Mouse (Mus musculus) kidney, postnatal 10 days (tissue): ENCODE data around the gene Ndst2.
"Not testable (repeated sequence)": the region's sequence is repeated elsewhere in the genome, so short reads cannot be mapped to it uniquely, and the experiment has no call there.

Source experiments
- DNase-seq: peaks from one replicate; pipeline ENCODE4 v3.0.0; 2021; ENCODE audit warnings: mixed read lengths

Ndst2 gene

DNA sequence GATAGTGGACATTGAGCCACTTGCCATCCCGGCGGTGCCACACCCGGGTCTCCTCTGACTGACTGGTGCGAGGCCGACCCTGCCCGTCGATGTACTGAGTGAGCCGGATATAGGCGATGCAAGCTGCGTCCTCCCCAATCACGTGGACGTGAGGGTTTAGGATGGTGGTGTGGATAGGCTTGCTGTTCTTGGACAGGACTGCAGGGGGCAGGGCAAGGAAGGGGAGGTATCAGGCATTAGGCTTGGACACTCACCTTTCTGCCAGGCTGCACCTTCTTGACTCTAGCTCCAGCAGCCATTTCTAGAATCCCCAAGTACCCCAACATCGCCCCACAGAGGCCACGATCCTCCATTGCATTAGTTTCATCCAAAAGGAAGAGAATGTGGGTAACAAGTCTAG lies 2.9 kb upstream of the Ndst2 start:
- DNase-seq = peak; percentile 75

DNA sequence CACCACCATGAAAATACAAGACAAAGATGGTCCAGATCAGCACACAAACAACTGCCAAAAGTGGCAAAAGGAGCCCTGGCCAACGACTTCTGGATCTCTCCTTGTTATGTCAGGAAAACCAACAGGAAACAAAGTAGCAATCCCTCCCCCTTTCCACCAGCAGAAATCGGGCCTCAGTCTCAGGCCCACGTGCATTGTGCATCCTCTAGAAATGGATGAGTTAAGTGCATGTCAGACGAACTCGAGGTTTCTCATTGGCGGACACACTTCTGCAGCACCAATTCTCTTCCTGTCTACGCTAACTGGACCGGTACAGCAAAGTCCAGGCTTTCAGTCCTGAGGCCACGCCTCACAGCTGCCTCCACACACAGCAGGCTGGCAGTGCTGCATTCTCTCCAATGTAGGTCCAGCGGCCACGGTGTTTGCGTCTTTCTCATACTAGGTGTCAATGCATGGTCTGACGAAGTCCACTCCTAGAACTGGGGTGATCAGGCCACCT lies 1.6 kb upstream of the Ndst2 start:
- DNase-seq = no peak

DNA sequence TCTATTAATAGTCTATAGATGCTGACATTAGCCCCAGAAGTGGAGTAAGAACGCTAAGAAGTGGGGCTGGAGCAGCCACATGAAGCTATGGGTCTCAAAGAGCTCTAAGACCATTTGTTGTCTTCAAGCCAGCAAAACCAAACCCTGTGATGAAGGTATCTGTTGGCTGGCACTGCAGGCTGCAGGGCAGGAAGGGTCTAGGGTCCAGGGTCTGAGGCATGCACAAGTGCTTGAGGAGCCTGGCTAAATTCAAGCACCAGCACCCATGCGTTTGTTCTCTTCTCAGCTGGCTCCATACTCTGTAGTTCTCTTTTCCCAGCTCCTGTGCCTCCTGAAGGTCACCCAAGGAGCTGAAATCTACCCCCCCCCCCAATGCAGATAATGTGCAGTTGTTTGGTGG lies 690 bp upstream of the Ndst2 start:
- no peak for DNase-seq

DNA sequence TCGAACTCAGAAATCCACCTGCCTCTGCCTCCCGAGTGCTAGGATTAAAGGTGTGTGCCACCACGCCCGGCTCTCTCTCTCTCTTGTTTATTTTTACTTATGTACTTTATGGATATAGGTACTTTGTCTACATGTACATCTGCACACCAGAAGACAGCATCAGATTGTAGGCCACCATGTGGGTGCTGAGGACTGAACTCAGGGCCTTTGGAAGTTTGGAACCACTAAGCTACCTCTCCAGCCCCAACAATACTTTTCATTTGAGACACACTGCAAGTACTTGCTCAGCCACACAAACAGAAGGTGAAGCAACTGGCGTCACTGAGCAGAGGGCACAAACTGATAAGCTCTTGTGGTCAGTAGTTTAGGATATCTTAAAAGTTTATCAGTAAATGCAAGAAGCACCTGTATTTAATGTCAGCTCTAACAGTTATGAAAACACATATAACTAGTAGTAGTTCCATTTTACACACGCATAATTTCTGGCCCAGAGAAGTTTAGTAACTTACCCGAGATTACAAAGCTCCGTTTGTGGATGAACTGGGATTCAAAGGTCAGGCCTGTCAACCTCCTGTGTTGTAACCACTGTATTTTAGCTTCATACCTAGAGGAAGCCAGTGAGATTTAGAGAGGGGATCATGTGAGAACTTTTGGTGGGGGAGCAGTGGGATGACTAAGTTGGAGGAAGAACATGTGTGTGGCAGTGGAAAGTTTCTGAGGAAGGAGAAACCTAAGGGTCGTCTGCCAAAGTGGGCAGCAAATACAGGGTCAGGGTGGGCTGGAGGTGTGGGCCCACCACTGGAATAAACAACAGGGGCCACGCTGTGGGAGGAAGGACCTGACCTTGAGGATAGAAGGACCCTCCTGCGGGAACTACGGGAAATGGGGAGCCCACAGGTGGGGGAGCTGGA lies 1.1 kb downstream of the Ndst2 start:
- DNase-seq = no peak

DNA sequence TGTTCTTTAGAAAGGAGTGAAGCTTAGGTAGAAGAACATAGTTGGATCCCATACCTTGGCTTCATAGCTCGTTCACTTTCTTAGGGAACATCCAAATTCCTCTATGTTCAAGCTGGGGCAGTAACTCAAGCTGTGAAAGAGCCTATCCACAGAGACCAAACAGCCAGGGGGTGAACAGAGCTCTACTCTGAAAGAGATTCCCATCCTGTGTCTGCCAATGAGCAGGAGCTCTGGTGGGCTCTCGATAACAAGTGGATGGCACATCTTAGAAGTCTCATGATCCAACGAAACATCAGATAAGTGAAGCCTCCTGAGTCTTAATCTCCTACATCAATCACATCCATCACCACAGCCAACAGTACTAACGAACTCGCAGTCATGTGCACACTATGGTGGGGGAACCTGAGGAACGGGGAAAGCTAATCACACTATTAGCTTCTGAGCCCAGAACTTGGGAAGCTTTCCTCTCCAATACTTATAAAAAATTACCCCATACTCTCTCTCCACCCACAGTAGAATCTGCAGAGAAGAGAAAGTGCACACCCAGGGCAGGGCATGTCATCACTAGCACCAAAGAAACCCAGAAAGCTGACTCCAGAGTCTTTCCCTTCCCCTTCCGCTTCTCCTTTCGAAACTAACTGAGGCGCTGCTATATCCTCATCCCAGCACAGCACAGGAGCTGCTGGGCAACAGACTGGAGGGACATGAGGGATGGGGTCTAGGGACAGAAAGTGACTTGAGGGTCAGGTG lies 3.3 kb downstream of the Ndst2 start:
- DNase-seq = no peak

DNA sequence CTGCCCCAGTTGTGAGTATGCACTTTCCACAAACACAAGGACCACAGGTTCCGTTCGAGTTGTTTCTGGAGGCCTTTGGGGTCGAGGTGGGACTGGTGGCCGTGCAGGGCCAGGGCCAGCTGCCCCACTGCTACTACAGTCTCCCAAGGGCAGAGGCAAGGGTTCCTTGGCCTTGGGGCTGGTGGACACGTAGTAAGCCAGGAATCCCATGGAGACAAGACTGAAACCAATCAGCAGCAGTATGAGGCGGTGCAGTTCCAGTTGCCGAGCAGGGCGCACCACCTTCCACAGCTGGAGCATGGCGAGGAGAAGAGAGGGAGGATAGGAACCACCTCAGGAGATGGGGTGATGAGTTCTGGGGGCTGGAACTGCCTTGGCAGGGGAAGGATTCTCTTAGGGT lies 4.5 kb downstream of the Ndst2 start:
- DNase-seq = no peak

DNA sequence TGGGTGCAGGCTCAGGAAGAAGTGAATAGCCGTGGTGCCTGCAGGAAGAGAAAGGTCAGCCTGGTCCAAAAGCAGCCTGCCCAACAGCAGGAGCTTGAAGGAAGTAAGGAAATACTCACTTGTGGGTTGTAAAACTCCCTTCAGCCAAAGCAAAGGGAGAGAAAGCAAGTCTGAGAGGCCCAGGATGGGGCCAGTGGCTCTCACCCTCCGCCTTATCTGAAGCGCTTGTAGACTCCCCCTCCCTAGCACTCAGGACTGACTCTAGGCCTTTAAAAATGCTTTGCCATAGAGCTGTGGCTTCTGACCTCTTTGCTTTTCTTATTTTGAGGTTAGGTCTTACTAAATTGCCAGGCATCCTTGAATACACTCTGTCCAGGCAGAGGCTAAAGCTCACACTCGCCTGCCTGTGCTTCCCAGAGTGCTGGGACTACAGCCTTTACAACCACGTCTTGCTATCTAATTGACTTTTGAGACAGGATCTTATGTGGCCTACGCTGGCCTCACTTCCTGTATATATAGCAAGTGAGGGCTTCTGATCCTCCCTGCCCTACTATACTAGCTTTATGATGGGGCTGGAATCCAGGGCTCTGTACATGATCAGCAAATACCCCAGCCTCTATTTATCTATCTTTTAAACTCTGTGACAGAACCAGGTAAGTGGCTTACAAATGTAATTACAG lies 8.6 kb downstream of the Ndst2 start:
- no peak for DNase-seq

DNA sequence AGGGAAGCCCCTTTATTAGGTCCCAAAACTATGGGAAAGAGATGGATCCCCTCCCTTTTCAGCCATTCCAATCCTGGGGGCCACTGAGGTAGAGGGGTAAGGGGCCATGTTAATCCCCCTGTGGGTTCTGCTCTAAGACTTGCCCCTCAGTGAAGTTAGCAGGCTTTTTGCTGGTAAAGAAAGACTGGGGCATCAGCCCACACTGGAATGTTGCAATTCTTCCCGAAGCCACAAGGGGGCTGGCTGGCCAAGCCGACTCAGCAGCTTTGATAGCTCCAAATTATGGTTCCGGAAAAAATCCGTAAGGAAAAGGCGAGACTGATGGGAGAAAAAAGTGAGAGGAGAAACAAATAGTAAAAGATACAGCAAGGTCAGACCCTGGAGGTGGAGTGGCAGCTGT lies 10.3 kb downstream of the Ndst2 start:
- DNase-seq = peak; percentile 85

DNA sequence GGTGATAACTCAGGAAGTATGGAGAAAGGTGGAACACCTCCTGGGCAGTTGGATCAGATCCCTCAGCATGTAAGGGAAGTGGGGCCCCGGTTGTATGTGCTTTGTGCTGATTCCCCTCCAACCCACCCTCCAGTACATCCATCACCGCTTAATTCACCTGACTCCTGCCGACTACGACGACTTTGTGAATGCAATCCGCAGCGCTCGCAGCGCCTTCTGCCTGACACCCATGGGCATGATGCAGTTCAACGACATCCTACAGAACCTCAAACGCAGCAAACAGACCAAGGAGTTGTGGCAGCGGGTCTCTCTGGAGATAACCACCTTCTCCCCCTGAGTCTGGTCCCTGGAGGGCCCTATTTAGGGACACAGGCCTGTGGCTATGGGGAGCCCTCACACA lies 11.4 kb downstream of the Ndst2 start:
- DNase-seq = no peak

DNA sequence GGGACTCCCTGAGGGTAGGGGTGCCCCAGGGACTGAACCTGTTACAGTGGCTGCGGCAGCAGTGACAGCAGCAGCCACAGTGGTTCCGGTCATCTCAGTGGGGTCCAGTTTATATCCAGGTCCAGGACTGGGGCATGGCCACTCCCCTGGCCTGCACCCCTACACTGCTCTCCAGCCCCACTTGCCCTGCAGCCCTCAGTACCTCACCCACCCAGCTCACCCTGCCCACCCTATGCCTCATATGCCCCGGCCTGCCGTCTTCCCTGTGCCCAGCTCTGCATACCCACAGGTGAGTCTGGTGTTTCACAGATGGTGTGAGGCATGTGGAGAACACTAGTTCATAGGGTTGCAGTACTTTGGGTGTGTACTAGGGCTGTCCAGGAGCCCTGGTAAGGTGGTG lies 13.0 kb downstream of the Ndst2 start:
- no peak for DNase-seq

DNA sequence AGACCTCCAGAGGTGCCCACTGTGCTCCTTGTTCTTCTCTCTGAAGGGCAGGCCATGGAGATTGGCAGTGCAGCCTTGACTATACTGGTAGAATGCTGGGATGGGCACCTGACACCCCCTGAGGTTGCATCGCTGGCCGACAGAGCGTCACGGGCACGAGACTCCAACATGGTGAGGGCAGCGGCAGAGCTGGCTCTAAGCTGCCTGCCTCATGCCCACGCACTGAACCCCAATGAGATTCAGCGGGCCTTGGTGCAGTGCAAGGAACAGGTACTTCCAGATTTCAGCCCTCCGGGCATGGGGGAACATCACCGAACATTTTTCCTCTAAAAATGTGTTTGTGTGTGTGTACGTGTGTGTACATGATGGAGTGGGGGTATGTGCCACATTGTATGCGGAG lies 14.6 kb downstream of the Ndst2 start:
- no peak for DNase-seq

DNA sequence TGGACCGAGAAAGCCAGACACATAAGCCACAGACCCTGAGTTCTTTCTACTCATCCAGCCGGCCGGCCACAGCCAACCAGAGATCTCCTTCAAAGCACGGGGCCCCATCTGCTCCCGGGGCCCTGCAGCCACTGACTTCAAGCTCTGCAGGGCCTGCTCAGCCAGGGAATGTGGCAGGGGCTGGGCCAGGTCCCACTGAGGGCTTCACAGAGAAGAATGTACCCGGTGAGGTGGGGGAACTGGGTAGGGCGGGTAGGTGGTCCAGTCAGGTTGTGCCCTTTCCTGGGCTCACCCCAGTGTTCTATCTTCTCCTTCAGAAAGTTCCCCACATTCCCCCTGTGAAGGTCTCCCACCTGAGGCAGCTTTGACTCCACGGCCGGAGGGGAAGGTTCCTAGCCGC lies 15.9 kb downstream of the Ndst2 start:
- DNase-seq = no peak

DNA sequence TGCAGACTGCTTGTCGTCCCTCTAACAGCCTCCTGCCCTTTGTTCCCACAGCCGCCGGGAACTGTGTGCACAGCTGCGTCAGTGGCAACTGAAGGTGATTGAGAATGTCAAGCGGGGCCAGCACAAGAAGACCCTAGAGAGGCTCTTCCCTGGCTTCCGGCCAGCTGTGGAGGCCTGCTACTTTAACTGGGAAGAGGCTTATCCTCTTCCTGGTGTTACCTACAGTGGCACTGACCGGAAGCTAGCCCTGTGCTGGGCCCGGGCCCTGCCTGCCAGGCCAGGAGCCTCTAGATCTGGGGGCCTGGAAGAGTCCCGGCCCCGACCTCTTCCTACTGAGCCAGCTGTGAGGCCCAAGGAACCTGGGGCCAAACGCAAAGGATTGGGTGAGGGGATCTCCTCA lies 20.5 kb downstream of the Ndst2 start:
- no peak for DNase-seq

DNA sequence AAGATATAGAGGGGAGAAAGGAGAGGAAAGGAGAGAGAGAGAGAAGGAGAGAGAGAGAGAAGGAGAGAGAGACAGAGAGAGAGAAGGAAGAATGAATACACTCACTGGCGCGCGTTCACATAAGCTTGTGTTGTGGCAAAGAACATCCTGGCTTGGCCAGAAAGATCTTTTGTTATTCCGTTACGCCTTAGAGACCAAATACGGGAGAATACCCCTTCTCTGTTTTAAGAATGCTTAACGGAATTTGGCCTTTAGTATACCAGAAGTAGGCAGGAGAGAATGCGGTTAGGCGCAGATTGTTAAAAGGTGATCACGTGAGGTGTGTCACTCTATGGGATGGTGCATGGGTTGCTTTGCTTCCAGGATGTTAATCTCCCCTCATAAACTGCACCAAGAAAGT lies 26.1 kb downstream of the Ndst2 start:
- DNase-seq = no peak

DNA sequence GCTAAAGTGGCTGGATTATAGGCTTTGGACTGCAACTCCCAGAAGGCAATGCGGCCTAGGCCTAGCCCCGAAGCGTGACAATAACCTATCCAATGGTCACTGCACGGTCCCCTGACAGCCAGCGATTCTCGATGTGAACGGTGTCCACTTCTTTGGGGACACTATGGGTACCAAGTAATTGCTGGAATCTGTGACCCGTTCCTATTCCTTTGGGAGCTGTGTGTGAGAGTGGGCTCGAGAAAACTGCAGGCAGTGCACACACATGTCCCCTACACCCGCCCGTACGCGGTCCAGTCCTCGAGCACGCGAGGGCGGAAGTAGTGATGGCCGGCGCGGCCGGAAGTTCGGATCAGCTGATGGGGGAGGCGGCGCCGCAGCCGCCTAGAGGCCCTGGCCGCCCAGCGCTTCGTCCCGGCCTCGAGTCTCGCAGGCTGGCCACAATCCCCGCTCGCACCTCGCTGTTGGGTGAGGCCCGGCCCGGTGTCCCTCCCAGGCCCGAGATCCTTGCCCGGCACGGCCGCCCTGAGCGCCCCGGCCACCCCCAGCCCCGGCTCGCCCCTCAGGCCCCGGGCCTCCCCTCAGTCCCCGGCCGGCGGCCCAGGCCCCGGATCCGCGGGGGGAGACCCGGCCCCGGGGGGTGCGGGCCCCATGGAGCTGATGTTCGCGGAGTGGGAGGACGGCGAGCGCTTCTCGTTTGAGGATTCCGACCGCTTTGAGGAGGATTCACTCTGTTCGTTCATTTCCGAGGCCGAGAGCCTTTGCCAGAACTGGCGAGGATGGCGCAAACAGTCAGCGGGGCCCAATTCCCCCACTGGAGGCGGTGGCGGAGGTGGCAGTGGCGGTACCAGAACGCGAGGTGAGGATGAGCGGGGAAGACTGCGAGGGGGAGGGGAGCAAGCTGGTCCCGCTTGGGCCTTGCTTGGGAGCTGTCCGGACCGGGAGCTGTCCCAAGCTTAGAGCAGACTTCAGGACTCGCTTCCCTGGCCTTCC lies 26.9 kb downstream of the Ndst2 start, which contains the start of gene Zswim8:
Zswim8 (plus strand) TSS at position 352 of the 990 bp plus-strand sequence.
- DNase-seq = peak; percentile 94

DNA sequence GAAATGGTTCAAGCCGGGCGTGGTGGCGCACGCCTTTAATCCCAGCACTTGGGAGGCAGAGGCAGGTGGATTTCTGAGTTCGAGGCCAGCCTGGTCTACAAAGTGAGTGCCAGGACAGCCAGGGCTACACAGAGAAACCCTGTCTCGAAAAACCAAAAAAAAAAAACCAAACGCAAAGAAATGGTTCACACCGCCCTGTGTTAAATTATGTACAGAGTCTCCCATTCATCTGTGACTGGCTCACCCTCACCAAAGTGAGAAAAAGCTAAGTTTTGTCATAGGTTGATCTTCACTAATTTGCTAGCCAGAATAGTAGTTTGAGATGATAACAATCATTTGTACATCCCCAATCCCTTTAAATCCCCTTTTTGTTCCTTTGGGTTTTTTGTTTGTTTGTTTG lies 30.9 kb downstream of the Ndst2 start:
- not testable (repeated sequence) for DNase-seq

DNA sequence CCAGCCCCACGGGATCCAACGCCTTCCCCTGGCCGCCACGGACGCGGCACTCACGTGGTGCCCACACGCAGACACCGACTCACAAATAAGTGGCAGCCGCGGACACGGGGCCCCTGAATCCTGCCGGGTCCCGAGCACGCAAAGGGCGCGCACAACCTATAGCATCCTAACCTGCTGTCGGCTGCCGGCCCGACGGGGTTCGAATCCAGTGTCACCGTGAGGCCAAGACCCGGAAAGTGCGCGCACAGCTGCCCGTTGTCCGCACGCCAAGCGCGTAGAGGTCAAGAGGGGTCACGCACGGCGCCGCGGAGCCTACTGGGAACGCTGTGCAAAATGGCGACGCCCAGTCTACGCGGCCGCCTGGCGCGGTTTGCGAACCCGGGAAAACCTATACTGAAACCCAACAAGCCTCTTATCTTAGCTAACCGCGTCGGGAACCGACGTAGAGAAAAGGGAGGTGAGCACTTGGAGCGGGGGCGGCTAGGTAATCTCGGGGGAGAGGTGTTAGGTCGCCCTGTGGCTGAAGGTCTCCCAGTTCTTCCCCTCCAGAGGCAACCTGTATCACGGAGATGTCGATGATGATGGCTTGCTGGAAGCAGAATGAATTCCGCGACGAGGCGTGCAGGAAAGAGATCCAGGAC lies 31.5 kb downstream of the Ndst2 start, which contains the start of gene Chchd1:
Chchd1 (plus strand) TSS at position 266 of the 641 bp plus-strand sequence.
- peak; percentile 95 for DNase-seq

DNA sequence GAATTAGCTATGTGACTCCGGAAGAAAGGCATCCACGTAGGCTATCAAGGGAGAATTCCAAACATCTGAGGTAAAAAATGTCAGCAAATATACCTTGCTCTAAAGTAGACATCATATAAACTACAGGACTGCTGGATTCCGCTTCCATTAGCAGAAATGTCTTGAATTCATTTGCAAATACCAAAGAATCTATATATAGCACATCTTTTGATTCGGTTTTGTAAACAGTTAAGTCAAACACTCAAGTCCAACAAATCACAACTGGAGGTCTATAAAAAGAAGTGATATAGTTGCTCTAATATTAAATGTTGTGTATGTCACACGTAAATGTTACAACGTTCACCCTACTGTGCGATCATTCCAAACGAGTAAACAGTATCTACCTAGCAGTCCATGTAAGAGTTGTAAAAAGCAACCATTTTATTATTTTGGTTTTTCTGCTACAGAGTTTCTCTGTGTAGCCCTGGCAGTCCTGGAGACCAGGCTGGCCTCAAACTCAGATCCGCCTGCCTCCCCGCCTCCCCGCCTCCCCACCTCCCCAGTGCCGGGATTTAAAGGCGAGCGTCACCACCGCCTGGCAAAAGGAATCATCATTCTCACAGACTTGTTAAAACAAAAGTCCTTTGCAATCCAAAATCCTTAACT lies 32.1 kb downstream of the Ndst2 start:
- no peak for DNase-seq

DNA sequence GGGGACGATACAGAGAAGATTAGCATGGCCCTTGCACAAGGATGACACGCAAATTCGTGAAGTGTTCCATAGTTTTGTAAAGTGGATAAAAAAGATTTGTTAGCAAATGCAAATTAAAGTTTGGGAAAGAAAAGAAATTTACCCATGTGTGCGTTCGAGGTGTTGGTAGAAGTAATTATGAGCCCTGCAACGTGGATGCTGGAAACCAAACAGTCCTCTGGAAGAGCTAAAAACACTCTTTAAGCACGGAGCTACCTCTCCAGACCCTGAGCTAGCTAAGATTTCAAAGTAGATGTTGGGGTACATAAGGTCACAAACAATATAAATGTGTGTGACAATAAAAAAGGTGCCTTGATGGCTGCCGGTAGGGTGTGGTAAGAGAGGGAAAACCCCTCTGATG lies 32.8 kb downstream of the Ndst2 start:
- DNase-seq = no peak

DNA sequence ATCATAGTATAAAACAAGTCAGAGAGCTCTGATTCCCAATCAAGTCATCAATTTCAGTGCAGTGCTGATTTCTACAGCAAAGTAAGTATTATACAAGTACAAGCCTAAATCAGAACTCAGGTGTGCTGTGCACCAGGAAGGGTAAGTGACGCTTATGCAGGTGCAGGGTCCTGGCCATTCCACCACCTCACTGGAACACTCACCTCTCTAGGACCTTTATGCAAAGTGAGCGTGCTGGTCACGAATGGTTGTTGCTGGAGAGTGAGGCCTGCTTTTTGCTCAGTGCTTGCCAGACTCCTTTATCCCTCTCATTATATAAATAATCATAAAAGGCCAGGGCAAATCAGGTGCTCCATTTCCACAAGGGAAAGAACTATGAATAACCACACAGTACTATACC lies 34.0 kb downstream of the Ndst2 start:
- DNase-seq = no peak

DNA sequence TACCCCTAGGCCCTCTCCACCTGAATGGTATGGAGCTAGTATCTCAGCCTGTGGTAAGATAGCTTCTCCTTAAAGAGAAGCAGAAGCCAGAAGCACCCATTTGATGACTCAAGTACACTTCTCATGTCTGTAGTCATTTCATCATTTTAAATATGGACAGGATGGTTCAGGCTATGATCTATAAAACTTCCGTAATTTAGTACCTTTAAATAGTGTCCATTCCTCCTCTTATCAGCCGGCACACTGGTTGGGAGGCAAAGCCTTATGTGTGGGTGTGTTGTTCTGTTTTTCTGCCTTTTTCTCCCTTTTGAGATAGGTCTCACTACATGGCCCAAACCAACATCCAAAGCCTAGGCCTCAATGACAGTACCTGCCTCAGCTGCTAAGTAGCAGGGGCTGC lies 35.8 kb downstream of the Ndst2 start:
- DNase-seq = no peak
